Mouse (Mus musculus) adipocyte (in vitro differentiated cells): ENCODE measurements at regions not wholly inside any gene's neighbourhood (a gene's known extent, or its start where the extent isn't known, plus 50 kb on each side); places are given as distances from the start of the nearest gene placed in this dataset.

Experiments used
- DNase-seq: peaks from one replicate; pipeline ENCODE4 v3.0.0-alpha.2; 2016; ENCODE audit warnings: low spot score

GRCm38 (mm10) chr8:17596559-17596958 is 1381.5 kb downstream of the Defb40 start:
- DNase-seq: no peak

GRCm38 (mm10) chr8:17594607-17595006 is 1383.4 kb downstream of the Defb40 start:
- DNase-seq: no peak

- DNase-seq: no peak
Observed at GRCm38 (mm10) chr8:17590135-17590534, 1387.9 kb downstream of the Defb40 start.

GRCm38 (mm10) chr8:17588189-17588588 is 1389.9 kb downstream of the Defb40 start:
- no peak for DNase-seq

GRCm38 (mm10) chr8:17587261-17587861 is 1390.7 kb downstream of the Defb40 start:
- no peak for DNase-seq
